Mouse (Mus musculus) MEL-GATA-1-ER (cell line): ENCODE measurements around the gene Igdcc4.
A peak's percentile ranks its signal among the peaks of the same experiment; 100 is the strongest.

Experiments
- DNase-seq: peaks from one replicate; pipeline ENCODE4 v3.0.0-alpha.2; 2012; ENCODE audit warnings: low read depth; ENCODE audit errors: extremely low read depth

Gene Igdcc4

GRCm38 (mm10) chr9:65154692-65155455 is 53.6 kb downstream of the Igdcc4 start:
- DNase-seq = no peak

GRCm38 (mm10) chr9:65156604-65157003 is 55.3 kb downstream of the Igdcc4 start:
- no peak for DNase-seq

GRCm38 (mm10) chr9:65157631-65158030 is 56.3 kb downstream of the Igdcc4 start:
- DNase-seq = no peak

GRCm38 (mm10) chr9:65161188-65161587 is 59.9 kb downstream of the Igdcc4 start:
- no peak for DNase-seq

- no peak for DNase-seq
These were observed 60.6 kb downstream of the Igdcc4 start for GRCm38 (mm10) chr9:65161881-65162280.

GRCm38 (mm10) chr9:65162711-65163639 is 61.7 kb downstream of the Igdcc4 start:
- no peak for DNase-seq

- peak; percentile 27 for DNase-seq
These were observed 63.6 kb downstream of the Igdcc4 start for GRCm38 (mm10) chr9:65164870-65165269.

- no peak for DNase-seq
These were observed 65.1 kb downstream of the Igdcc4 start for GRCm38 (mm10) chr9:65166386-65166785.

- DNase-seq = no peak
These were observed 67.2 kb downstream of the Igdcc4 start for GRCm38 (mm10) chr9:65168534-65168933.

- no peak for DNase-seq
These were observed 67.7 kb downstream of the Igdcc4 start for GRCm38 (mm10) chr9:65168952-65169351.

- no peak for DNase-seq
These were observed 71.4 kb downstream of the Igdcc4 start for GRCm38 (mm10) chr9:65172654-65173053.

GRCm38 (mm10) chr9:65175234-65175938 is 74.1 kb downstream of the Igdcc4 start:
- DNase-seq = no peak

- no peak for DNase-seq
These were observed 74.9 kb downstream of the Igdcc4 start for GRCm38 (mm10) chr9:65175939-65176871.

- DNase-seq = no peak
These were observed 76.2 kb downstream of the Igdcc4 start for GRCm38 (mm10) chr9:65177497-65177896.

GRCm38 (mm10) chr9:65177912-65178311 is 76.6 kb downstream of the Igdcc4 start:
- DNase-seq = no peak

- no peak for DNase-seq
These were observed 77.3 kb downstream of the Igdcc4 start for GRCm38 (mm10) chr9:65178336-65179213.

- DNase-seq = no peak
These were observed 78.7 kb downstream of the Igdcc4 start for GRCm38 (mm10) chr9:65179817-65180624.
